Comparison of ENCODE assay signal across 8 mouse cellular contexts in genomic region chr2:119156681-119157572, GRCm38 (mm10). TPM values are rescaled to one million over a fixed set of nuclear protein-coding genes. Genes with fewer than 3 reads are reported as not detected.
A peak's percentile ranks its signal among the peaks of the same experiment; 100 is the strongest.
DNase-seq lines count a peak whose midpoint lies in the region; ATAC-seq and TF ChIP-seq lines count a peak whose summit lies in the region.

TSS of gene Rmdn3 (minus strand) at chr2:119157034.

- peaks cover 16% of the 10 kb centered on the region for H3K4me1 ChIP-seq in embryonic facial prominence, embryonic 13.5 days
- H3K4me1 ChIP-seq in heart, adult 2 months (ENCODE audit: control insufficient read depth, insufficient read depth, low read length): peaks cover 6% of the 10 kb centered on the region
- peaks cover 14% of the 10 kb centered on the region for H3K4me1 ChIP-seq in limb, embryonic 13.5 days
- H3K4me1 ChIP-seq in midbrain, embryonic 16.5 days (ENCODE audit: control insufficient read depth, insufficient read depth, low read length): peaks cover 19% of the 10 kb centered on the region

- H3K4me3 ChIP-seq in embryonic facial prominence, embryonic 13.5 days: peak within 1 kb of the TSS; percentile 100
- peak within 1 kb of the TSS; percentile 100 for H3K4me3 ChIP-seq in heart, adult 2 months
- peak within 1 kb of the TSS; percentile 99 for H3K4me3 ChIP-seq in limb, embryonic 13.5 days
- peak within 1 kb of the TSS; percentile 84 for H3K4me3 ChIP-seq in midbrain, embryonic 16.5 days (ENCODE audit: low read depth, low read length)

- TF ChIP-seq EP300 in heart, adult 2 months (IDR thresholded peaks at IDR 0.05; ENCODE audit: insufficient read depth, low read depth, low read length): peak; percentile 36; the same call in 1 of the 2 replicates

- H3K27me3 ChIP-seq in embryonic facial prominence, embryonic 13.5 days: no peaks in the 10 kb centered on the region; the same call in 1 of the 2 replicates
- no peaks in the 10 kb centered on the region for H3K27me3 ChIP-seq in heart, adult 2 months (ENCODE audit: control insufficient read depth, insufficient read depth, low read length)
- H3K27me3 ChIP-seq in limb, embryonic 13.5 days: no peaks in the 10 kb centered on the region
- no peaks in the 10 kb centered on the region for H3K27me3 ChIP-seq in midbrain, embryonic 16.5 days (ENCODE audit: control insufficient read depth, insufficient read depth, low read depth, low read length)

- WGBS in embryonic facial prominence, embryonic 13.5 days: under 1% methylated on average over 56 of the region's 57 CpGs
- 1% methylated on average over 57 of the region's 57 CpGs for WGBS in heart, adult 2 months
- 1% methylated on average over 56 of the region's 57 CpGs for WGBS in limb, embryonic 13.5 days
- 1% methylated on average over 54 of the region's 57 CpGs for WGBS in midbrain, embryonic 16.5 days

- peak; percentile 68; the same call in 1 of the 2 replicates for TF ChIP-seq POLR2A in heart, adult 2 months (IDR thresholded peaks at IDR 0.05; ENCODE audit: insufficient read depth, low read depth, low read length)

- H3K9me3 ChIP-seq in embryonic facial prominence, embryonic 13.5 days: no peaks in the 10 kb centered on the region
- no peaks in the 10 kb centered on the region for H3K9me3 ChIP-seq in limb, embryonic 13.5 days
- H3K9me3 ChIP-seq in midbrain, embryonic 16.5 days (replicated peaks; ENCODE audit: control insufficient read depth, low read length, poor library complexity, severe bottlenecking): no peaks in the 10 kb centered on the region

- ATAC-seq in embryonic facial prominence, embryonic 13.5 days (ENCODE audit: insufficient number of reproducible peaks, insufficient read depth, low FRiP score, low TSS enrichment, low read depth): peak; percentile 71; the same call in 1 of the 2 replicates
- ATAC-seq in limb, embryonic 13.5 days (ENCODE audit: low FRiP score, low read depth): peak; percentile 91
- ATAC-seq in midbrain, embryonic 16.5 days: peak; percentile 93

- peak; percentile 91 for DNase-seq in 3134 (ENCODE audit: extremely low read depth, insufficient read length, low spot score)
- DNase-seq in adrenal gland, postnatal 36 days: peak; percentile 96 to 97
- DNase-seq in heart, adult 2 months: peak; percentile 93 to 94
- DNase-seq in kidney, adult 8-10 months: peak; percentile 93 to 97
- peak; percentile 94 to 98 for DNase-seq in spleen, postnatal 10 days (ENCODE audit: low spot score in 2 of 2)

- intact Hi-C loops in heart, adult 2 months (cut with DNase I): no loop called here

- peak within 1 kb of the TSS; percentile 93 for H3K9ac ChIP-seq in embryonic facial prominence, embryonic 13.5 days
- H3K9ac ChIP-seq in heart, adult 2 months (ENCODE audit: low read depth, low read length): peak within 1 kb of the TSS; percentile 75
- peak within 1 kb of the TSS; percentile 94 for H3K9ac ChIP-seq in limb, embryonic 13.5 days
- H3K9ac ChIP-seq in midbrain, embryonic 16.5 days (ENCODE audit: low read depth, low read length): peak within 1 kb of the TSS; percentile 87

- no peaks in the 10 kb centered on the region for H3K79me2 ChIP-seq in heart, adult 2 months (replicated peaks; ENCODE audit: control insufficient read depth, insufficient read depth, low read length)

- H3K4me2 ChIP-seq in embryonic facial prominence, embryonic 13.5 days: peak within 1 kb of the TSS; percentile 95
- H3K4me2 ChIP-seq in limb, embryonic 13.5 days (replicated peaks): peak within 1 kb of the TSS; percentile 96
- peak within 1 kb of the TSS; percentile 89 for H3K4me2 ChIP-seq in midbrain, embryonic 16.5 days (ENCODE audit: low read length)

- TF ChIP-seq CTCF in heart, adult 2 months (IDR thresholded peaks at IDR 0.05): no peak

- H3K27ac ChIP-seq in embryonic facial prominence, embryonic 13.5 days: peak within 1 kb of the TSS; percentile 34; the same call in 1 of the 2 replicates
- peak within 1 kb of the TSS; percentile 76 for H3K27ac ChIP-seq in heart, adult 2 months
- H3K27ac ChIP-seq in limb, embryonic 13.5 days: peak within 1 kb of the TSS; percentile 63
- H3K27ac ChIP-seq in midbrain, embryonic 16.5 days (ENCODE audit: low read length): peak within 1 kb of the TSS; percentile 72

- peaks cover 25% of the 10 kb centered on the region for H3K36me3 ChIP-seq in embryonic facial prominence, embryonic 13.5 days
- H3K36me3 ChIP-seq in heart, adult 2 months (ENCODE audit: control insufficient read depth, insufficient read depth, low read length): peaks cover 3% of the 10 kb centered on the region; the same call in 1 of the 2 replicates
- H3K36me3 ChIP-seq in limb, embryonic 13.5 days: peaks cover 20% of the 10 kb centered on the region
- peaks cover 12% of the 10 kb centered on the region for H3K36me3 ChIP-seq in midbrain, embryonic 16.5 days (ENCODE audit: control insufficient read depth, insufficient read depth, low read length)

RNA-seq across cellular contexts. Expression of gene Rmdn3, which starts in this region (rescaled TPM):
- 10 to 100 TPM; 63.6 to 65.0 TPM for total RNA-seq in adrenal gland, postnatal 36 days (2021)
- 37.5 and 40.9 TPM in 2 replicates for polyA plus RNA-seq in embryonic facial prominence, embryonic 13.5 days (2015; fragmentation: Nextera tagmentation; extraction: Ambion mirVana)
- 10 to 100 TPM; 20.0 to 20.1 TPM for total RNA-seq in heart, adult 2 months (2021)
- polyA plus RNA-seq in heart, adult 2 months (2012; rRNA removed): 9.0 and 12.4 TPM in 2 replicates
- polyA plus RNA-seq in limb, embryonic 13.5 days (2015; fragmentation: Nextera tagmentation; extraction: Ambion mirVana): 41.4 and 44.4 TPM in 2 replicates
- 52.4 and 52.9 TPM in 2 replicates for polyA plus RNA-seq in midbrain, embryonic 16.5 days (2015; fragmentation: Nextera tagmentation; extraction: Ambion mirVana)

Comparison
In these comparisons a context has a peak if more than half of its experiments do, and no peak if none do; other contexts are left out.
1. Peak in every context shown above with its lines: DNase-seq, ATAC-seq, H3K4me3 ChIP-seq and H3K27ac ChIP-seq.